Mouse (Mus musculus) kidney, postnatal 14 days (tissue): ENCODE measurements around the gene H2-Eb1.

Source experiments
- DNase-seq: peaks from one replicate; pipeline ENCODE4 v3.0.0; 2022; ENCODE audit warnings: mixed read lengths

Gene H2-Eb1

DNA sequence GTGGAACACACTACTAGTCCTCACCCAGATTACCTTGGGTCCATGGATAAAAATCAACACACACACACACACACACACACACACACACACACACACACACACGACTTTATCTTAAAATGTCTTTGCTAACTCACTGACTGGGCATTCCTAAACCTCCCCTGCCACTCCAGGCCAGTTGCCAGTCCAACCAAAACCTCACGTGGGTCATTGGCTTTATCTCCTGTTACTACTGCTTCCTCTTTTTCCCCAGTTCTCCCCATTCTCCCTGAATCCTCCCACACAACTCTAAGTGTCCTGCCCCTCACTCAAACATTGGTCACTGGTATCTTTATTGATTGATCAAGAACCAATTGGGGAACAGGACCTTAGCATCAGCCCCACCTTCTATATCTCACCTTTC lies 11.6 kb downstream of the H2-Eb1 start:
- no peak for DNase-seq

GRCm38 (mm10) chr17:34325436-34325835 lies 19.8 kb downstream of the H2-Eb1 start, which contains the start of gene H2-Eb2:
H2-Eb2 (plus strand) TSS chr17:34325665.
- no peak for DNase-seq

DNA sequence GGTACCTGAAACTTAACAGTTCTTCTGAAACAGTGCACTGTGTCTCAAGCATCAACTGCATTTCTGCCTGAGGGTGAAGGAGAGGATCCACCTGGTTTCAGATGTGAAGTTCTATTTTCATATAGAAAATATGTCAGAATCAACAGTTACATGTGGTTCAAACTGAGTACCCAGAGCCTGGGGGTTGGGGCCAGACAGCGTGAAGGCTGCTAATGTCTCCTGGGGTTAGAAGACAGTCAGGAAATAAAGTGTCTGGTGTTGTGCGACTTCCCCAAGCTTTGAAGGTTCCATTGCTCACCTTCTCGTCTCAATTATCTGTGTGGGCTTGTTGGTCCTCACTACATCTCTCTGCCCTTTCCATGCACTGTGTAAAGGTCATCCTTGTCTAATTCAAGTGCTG lies 20.7 kb downstream of the H2-Eb1 start:
- DNase-seq = no peak

DNA sequence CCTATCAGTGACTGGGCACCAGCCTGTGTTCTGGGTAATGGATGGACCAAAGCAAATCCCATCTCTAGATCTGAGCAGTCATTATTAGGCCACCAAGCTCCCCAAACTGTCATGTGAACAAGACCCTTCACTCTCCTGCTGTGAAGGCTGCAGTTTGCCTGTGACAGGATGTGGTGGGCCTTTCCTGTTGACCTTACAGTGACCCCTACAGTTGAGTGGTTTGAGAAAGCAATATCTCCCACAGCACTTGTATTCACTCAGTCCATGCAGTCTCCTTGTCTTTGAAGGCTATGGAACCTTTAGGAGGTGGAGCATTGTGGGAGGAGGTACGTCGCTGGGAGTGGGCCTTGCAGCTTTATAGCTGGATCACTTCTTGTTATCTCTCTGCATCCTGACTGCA lies 24.1 kb downstream of the H2-Eb1 start:
- DNase-seq = no peak

DNA sequence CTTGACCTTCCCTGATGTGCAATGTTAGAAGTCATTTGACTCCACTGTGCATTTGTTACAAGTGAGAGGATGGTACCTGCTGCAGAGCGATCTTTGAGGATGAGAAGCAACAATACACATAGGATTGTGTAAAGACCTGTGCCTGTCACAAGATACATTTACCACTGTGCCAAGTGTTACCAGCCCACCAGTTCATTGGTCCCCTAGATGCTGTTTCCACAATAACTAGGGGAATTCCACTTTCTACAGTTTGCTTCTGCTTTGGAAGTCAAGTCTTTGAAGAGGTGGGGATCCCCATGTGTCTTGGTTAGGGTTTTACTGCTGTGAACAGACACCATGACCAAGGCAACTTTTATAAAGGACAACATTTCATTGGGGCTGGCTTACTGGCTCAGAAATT lies 25.5 kb downstream of the H2-Eb1 start:
- DNase-seq = no peak

DNA sequence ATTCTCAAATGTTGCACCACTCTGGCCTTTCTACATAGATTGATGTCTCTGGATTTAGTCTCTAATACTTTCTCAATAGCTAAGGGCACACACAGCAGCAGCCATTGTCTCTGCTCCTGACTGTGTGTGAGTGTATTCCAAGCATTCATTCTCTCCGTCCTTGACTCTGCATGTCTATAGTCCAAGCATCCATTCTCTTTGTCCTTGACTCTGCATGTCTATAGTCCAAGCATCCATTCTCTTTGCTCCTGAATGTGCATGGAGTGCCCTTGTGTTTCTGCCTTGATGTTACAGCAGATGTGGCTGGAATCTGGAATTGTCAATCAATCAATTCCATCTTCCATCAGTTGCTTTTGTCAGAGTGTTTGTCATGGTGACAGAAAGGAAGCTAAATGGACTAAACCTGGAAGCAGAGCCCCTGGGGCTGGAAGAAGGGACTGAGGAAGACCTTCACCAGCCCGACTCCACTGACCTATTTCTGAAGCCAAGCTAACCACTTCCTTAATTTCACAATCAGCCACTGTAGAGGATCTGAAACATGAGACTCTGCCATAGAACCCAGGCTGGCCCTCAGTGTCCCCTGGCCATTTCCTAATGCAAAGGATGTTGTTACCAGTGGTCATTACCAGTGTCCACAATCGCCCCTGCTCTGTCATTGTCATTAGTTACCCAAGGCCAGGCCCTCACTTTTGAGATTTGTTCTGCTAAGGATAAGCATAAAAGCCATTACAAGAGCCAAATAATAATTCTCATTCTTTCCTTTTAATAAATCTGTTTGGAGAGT lies 35.1 kb downstream of the H2-Eb1 start:
- DNase-seq = no peak

DNA sequence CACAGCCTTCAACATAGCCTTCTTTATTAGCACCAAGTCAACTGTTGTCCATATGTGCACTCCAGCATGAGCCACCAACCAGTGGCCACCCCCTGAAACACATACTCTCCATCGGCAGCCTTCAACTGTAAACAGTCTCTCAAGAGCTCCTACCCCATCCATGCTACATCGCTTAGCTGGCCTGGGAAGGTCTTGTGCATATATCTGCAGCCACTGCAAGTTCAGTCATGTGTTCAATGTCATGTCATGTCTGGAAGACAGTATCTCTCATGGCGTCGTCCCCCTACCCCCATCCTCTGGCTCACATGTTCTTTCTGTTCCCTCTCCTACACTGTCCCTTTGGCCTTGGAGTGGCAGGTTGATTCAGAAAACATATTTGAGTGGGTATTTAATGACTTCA lies 39.2 kb downstream of the H2-Eb1 start:
- no peak for DNase-seq

- DNase-seq = no peak
Observed at GRCm38 (mm10) chr17:34345486-34345885, 39.8 kb downstream of the H2-Eb1 start.

DNA sequence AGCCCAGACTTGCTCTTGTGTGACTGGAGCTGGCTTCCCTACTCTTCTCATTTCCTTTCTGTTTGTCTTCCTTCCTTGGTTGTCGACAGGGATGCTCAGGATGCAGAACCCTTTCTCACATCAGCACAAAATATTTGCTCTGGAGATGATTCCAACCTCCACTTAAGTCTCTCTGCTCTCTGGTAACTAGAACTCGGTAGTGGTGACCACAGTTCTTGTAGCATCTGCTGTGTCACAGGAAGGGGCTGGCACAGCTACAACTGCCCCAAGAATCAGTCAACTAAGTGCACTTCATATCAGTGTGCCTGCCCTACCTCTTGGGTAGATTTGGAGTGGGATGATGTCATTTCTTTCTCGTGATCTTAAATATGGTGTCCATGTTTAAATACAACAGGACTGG lies 40.4 kb downstream of the H2-Eb1 start:
- no peak for DNase-seq

DNA sequence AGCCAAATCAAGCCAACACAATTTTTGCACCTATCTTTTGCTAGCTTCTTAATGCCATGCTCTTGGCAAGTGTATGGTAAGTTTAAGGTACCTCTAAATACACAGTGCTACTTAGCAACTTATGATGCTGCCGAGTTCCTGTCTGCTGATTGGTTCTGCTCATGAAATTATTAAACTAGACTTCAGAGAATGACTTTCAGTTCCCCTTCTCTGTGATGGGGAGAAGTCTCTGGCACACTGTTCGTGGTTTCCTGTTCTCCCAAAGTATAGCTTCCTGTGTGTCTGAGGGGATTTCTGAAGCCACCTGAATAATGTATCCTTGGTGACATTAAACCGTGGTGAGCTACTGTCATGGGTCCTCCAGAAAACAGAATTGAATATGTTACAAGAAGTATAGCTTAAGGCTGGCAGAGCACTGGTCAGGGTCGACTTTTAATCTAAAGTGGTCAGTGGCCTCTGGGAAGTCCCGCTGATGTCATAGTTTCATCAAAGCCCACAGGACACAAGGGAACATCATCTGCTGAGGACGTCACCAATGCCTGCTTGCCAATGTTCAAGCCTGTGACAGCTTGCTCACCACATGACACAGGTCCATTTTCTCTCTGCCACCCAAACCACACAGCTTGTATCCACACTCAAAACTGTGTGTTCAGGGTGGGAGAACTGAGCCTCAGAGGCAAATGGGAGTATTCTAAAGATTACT lies 42.1 kb downstream of the H2-Eb1 start:
- peak; percentile 53 for DNase-seq

GRCm38 (mm10) chr17:34349429-34349828 lies 43.8 kb downstream of the H2-Eb1 start:
- DNase-seq = peak; percentile 74

- DNase-seq = no peak
Observed at GRCm38 (mm10) chr17:34354539-34354938, 48.9 kb downstream of the H2-Eb1 start, which contains the start of gene Btnl2. Btnl2 (plus strand) TSS chr17:34354822.

DNA sequence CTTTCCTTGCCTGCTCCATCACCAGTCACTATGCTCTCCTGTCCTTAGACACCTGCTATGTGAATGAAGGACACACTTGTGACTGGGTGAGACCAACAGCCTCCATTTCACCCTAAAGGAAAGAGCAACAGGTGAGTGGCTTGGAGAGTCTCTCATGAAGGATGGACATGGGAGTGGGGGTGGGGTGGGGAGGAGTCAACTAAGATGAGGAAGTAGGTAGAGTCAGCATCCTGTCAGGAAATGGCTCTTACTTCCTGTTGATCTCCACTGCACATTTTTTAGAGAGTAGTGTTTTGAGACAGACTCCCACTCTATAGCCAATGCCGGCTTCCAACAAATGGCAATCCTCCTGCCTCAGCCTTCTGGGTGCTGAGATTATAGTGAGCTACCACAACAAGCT lies 49.3 kb downstream of the H2-Eb1 start:
- no peak for DNase-seq

- no peak for DNase-seq
Observed at GRCm38 (mm10) chr17:34362954-34363546, 57.4 kb downstream of the H2-Eb1 start.

DNA sequence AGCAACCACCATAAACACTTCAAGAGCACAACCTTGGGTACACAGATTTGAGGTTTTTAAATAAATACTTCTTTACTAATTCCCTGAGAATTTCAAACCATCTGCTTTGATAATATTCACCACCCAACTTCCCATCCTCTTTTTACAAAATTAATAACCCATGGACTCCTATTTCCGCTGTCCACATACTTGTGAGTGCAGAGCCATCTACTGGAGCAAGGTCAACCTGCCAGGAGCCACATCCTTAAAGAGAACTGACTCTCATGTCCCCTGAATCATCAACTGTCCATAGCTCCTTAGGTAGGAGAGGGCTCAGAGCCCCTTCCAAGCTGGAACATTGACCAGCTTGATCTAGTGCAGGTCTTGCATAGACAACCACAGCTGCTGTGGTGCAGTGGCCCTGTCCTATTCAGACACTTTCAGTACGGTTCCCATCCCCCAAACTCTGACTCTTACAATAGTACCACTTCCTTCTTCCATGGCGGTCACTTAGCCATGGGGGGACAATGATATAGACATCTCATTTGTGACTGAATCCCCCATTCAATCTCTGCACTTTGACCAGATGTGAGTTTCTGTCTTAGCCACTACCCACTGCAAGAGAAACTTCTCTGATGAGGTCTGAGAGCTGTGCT lies 58.1 kb downstream of the H2-Eb1 start:
- DNase-seq = no peak

DNA sequence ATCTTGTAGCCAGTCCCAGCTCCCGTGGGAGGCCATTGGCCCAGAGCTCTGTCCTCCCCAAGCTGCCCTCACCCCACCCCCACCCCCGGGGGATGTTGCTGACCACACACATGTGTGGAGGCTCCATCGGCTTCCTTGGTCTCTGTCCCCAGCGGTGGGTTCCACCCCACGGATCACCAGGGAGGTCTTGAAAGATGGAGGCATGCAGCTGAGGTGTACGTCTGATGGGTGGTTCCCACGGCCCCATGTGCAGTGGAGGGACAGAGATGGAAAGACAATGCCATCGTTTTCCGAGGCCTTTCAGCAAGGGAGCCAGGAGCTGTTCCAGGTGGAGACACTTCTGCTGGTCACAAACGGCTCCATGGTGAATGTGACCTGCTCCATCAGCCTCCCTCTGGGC lies 59.4 kb downstream of the H2-Eb1 start:
- DNase-seq = no peak
